Mouse (Mus musculus): Measurements from ENCODE around the gene Lgi1. TPM values are rescaled to one million over a fixed set of nuclear protein-coding genes. Genes with fewer than 3 reads are reported as not detected.

Gene Lgi1
- total RNA-seq, 4 experiments from 2014 or later: 159 to 183 (median 172) TPM

Other genes with a start within 250 kb of the Lgi1 start
- 1 to 10 TPM; 6.5 to 8.2 (median 6.7) TPM for gene Myof, start 221.0 kb upstream of the Lgi1 start, total RNA-seq (2022)
- under 1 TPM; 0.12 to 0.61 (median 0.25) TPM for gene Cep55, start 209.5 kb upstream of the Lgi1 start, total RNA-seq (2022)
- under 1 TPM in 1 of 4 experiments, not detected in 3; 0.27 TPM for gene Ffar4, start 167.5 kb upstream of the Lgi1 start, total RNA-seq (2022)
- gene Rbp4, start 139.3 kb upstream of the Lgi1 start, total RNA-seq (2022): 10 to 100 TPM; 12.5 to 17.3 (median 14.8) TPM
- gene Pde6c, start 131.8 kb upstream of the Lgi1 start, total RNA-seq (2022): under 1 TPM in 2 of 4 experiments, not detected in 2; 0.13 to 0.21 TPM
- gene Fra10ac1, start 40.4 kb upstream of the Lgi1 start, total RNA-seq (2022): 10 to 100 TPM; 16.7 to 21.3 (median 19.1) TPM
- 1 to 10 TPM; 2.1 to 2.4 (median 2.3) TPM for gene Slc35g1, start 131.4 kb downstream of the Lgi1 start, total RNA-seq (2022)
- 10 to 100 TPM; 10.8 to 20.5 (median 16.3) TPM for gene Plce1, start 216.6 kb downstream of the Lgi1 start, total RNA-seq (2022)

Measured in layer of hippocampus, adult 8-10 months (tissue).